Mouse (Mus musculus) adrenal gland, adult 18-20 months (tissue): Measurements from ENCODE around the gene Chmp6. TPM values are rescaled to one million over a fixed set of nuclear protein-coding genes. Genes with fewer than 3 reads are reported as not detected.

Experiments used
- DNase-seq, 2 experiments: peaks; one replicate each; pipeline ENCODE4 v3.0.0; 2021 to 2022; ENCODE audit warnings: low spot score in 2 of 2
- long read RNA-seq, 2 experiments: library from polyadenylated mRNA; stranded (forward); transcript quantifications; one replicate each; pipeline ENCODE4 v2.0.0; 2021
- total RNA-seq, 2 experiments: library from RNA; stranded (reverse); gene quantifications; 1 replicate in 1 of 2; 2 replicates in 1 of 2; pipeline ENCODE4 v1.2.3; 2021

Gene Chmp6
- 10 to 100 TPM; 32.3 to 33.3 TPM for total RNA-seq
- long read RNA-seq, experiment 1, transcript Chmp6-201 (8 exons, 1,557 nt): major isoform, 15 of 17 reads
- long read RNA-seq, experiment 1, partial matches to known transcripts: 1 of 17 reads
- long read RNA-seq, experiment 1, other reads (novel, unspliced or antisense): 1 of 17 reads
- long read RNA-seq, experiment 2, transcript Chmp6-201 (8 exons, 1,557 nt): major isoform, 103 of 112 reads
- long read RNA-seq, experiment 2, partial matches to known transcripts: 5 of 112 reads
- long read RNA-seq, experiment 2, other reads (novel, unspliced or antisense): 4 of 112 reads

DNA sequence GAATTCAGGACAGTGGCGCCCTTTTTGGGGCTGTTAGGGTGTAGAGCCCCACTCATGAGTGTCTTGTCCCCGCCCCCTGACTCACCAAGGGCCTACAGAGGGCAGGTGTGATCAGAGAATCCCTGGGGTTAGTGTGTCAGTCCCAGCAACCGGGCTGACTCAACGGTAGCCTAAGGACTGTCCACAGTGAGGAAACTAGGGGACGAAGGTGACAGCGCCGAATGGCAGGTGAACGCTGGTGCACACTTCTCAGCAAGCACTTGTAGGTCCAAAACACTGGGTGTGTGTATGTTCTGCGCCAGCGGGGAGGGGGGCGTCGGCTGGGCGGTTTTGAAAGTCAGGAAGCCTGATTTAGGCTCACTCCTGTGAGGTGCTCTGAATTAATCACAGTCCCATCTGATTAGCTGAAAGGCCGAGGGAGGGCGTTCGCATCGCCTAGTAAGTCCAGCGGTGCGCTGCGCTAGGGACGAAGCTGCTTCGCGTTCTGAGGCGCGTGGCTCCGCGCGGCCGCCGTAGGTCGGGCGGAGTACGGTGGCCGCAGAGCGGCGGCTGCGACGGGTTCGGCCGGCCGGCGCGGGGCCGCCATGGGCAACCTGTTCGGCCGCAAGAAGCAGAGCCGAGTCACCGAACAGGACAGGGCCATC, at the start of gene Chmp6:
Gene Chmp6 (plus strand): TSS at position 151 of the 644 bp plus-strand sequence.
- peak; percentile 96 to 97 for DNase-seq

DNA sequence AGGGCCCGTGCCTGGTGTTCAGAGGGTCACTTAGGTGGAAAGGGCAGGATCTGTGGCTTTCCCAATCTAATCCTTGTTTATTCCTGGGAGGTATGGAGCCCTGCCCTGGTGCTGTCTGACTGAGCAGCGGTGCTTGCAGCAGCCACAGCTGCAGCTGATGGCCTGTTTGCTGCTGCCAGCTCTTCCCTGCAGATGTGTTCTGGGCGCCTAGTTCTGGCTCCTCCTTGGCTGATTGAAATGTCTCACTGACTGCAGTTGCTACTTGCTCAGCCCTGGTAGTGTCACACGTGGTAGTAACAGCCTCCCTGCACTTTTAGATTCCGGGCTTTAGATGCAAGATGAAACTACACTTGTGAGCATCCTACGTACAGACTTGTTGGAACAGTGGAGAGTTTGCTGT, 46.4 kb upstream of the Chmp6 start:
- DNase-seq: no peak

DNA sequence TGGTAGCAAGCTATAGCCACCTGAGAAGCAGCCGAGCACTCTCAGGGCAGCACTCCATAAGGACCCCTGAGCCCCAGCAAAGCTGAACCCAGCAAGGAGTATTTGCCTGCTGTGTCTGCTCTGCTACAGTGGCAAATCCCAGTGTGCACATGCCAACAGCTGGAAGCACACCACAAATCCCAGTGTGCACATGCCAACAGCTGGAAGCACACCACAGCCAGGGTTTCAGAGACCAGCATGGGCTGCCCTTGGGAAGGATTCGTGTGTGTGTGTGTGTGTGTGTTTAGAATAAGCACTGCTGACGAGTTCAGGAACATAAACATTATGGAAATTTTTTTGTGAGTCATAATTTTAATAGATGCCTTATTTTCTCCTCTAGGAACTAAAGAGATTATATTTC, 45.1 kb upstream of the Chmp6 start:
- DNase-seq: no peak

DNA sequence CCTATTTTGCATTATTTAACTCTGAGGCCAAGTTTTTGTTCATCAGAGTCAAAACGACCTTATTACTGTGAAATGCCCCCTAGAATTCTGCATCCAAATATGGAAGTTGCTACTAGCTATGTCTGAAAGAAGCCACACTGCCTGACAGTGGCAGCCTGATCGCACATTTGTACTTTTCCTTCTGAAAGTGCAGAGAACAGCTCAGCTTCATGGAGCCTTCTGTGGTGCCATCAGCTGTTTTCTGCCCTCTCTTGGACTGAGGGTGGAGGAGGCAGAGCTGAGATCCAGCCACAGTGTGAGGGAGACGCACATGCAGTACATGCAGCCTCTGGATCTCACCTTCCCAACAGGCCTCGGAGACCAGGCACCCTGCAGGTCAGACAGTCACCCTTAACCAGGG, 44.7 kb upstream of the Chmp6 start:
- DNase-seq: no peak

DNA sequence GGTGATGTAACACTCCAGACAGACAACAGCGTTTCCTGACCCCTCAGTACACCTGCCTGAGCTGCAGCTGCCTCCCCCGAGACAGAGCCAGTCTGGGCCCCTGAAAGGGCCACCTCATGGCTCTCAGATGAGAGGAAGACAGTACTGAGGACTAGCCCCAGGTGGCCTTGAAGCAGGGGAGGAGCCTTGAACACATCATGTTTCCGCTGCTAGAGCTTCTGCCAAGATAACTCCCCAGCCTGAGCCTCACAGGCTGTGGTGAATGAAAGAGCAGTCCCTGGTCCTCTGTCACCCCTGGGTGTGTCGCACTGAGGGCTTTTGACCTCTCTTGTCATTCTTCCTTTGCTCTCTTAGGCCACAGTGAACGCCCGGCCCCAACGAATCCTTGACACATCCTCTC, 42.1 kb upstream of the Chmp6 start:
- peak in 1 of 2 experiments; percentile 13 for DNase-seq

DNA sequence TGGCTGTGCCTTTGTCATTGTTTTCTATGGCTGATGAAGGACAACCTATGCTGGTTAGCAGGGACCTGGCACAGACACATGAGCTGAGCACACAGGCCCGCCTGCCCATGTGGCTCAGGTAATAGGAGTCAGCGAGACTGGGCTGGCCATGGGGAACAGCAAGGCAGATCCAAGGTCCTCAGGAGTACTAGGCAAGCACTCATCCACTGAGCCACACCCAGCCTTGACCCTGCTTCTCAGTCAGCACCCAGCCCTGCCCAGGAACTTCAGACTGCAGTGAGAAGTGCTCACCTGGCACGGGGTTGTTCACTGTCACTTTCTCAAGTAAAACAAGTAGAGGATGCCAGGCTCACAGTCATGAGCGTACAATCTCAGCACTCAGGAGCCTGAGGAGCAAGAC, 39.6 kb upstream of the Chmp6 start:
- no peak for DNase-seq

DNA sequence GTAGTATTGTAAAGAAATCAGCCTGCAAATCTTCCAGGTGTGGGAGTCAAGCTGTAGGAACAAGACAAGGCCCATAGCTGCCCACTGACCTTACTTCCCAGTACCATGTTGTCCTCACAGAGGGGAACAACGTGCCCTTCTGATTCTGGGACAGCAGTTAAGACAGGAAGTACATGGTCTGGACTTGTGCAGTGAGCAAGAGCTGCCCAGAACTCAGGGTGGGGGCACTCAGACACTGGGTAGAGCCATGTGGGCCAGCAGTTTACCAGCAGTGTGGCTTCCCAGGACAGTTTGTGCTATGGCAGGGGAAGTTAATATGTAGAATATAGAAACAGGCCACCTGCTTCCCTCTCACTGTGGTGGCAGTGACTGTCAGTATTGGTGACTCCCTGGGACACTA, 38.4 kb upstream of the Chmp6 start:
- DNase-seq: no peak

DNA sequence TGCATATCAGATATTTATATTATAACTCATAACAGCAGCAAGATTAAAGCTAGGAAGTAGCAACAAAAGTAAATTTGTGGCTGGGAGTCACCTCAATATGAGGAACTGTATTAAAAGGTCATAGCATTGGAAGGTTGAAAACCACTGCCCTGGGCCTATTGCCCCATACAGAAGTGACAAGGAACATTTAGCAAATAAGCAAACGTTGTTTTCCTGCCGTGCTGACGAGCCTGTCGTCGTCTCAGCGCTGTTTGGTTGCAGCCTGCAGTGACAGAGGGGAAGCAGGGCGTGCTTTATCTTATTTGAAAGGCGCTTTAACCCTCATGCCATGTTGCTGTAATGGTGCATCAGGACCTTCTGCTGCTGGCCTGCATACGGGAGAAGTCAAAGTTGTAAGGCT, 37.6 kb upstream of the Chmp6 start:
- DNase-seq: no peak

DNA sequence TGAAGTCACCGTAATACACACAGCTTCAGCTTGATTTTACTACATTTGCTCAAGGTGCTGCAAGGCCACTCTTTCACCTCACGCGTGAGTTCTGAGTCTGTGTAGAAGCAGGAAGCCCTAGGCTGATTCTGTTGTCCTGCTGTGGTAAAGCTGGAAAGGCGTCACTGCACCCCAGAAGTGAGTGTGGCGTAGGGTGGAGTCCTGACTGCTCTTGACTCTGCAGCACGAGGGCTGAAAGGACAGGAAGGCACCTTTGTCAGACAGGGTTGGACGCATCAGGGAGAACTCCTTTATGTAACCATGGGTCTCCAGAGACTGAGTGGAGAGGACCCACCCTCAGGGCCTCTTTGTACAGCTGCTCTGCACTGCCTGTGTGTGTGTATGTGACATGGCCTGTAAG, 36.1 kb upstream of the Chmp6 start:
- DNase-seq: no peak

DNA sequence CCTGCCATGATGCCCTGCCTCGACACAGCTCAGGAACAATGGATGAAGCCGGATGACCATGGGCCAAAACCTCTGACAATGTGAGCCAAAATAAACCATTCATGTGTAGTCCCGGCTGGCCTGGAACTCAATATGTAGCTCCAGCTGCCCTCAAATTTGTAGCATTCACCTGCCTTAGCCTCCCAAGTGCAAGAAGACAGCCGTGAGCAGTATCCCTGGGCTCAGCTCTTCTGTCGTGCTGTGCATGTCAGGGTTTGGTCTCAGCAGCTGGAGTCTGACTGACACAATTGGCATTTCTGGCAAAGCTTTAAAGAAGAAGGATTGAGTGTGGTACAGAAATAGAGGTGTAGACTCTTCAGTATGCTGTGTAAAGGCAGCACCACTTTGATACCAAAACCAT, 33.7 kb upstream of the Chmp6 start:
- DNase-seq: no peak

DNA sequence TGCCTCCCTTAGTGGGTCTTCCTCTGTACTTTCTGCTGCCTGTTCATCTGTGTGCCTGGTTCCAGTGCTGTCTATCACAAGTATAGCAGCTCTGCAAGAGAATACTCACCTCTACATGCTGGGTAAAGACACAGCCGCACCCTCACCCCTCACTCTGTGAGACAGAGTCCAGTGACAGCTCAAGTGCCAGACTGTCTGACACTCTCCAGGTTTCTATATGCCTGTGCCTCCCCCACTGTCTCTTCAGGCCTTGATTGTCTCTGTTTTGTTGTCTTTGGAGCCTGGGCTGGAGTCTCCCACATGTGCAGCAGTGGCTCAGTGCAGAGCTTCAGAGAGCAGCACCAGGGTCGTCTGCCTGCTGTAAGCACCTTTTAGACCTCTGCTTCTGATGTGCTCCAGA, 29.6 kb upstream of the Chmp6 start:
- DNase-seq: no peak

DNA sequence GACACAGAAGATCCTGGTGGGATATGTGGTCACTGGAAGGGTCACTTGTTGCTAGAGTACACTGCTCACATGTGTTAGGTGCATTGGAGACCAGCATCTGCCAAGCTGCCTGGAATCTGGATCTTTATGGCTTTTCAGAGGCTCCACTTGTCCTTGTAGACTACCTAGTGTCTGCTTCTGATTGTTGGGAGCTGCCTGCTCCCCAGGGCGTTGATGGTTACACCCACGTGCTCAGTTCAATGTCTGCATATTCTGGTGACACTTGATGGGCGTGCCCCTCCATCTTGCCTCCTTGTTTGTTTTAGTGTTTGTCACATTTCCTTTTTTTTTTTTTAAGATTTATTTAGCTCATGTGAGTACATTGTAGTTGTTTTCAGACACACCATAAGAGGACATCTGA, 23.3 kb upstream of the Chmp6 start:
- no peak for DNase-seq

DNA sequence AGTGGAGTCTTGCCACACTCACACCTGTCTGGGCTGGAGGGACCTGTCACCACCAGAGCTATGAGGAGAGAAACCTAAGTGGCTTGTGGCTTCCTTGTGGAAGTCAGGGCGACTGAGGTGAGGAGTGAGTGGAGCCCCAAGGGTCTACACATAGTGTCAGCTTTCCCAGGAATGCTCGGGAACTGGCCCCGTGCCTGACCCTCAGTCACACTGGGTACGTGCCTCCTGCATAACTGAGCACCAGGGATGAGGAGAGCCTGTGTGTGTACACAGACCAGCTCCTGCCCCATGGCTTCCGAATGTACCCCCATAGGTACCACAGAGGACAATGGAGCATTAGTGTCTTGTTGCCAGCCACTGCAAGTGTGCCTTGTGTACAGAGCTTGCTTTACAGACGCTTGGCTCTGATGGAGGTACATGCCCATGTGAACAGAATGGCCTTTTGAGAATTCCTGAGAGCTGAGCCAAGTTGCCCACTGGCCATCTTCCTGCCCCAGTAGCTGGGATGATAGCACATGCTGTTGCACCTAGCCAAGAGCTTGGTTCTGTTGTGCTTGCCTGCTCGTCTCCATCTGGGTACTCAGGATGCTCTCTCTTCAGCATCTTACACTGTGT, 21.5 kb upstream of the Chmp6 start:
- no peak for DNase-seq

DNA sequence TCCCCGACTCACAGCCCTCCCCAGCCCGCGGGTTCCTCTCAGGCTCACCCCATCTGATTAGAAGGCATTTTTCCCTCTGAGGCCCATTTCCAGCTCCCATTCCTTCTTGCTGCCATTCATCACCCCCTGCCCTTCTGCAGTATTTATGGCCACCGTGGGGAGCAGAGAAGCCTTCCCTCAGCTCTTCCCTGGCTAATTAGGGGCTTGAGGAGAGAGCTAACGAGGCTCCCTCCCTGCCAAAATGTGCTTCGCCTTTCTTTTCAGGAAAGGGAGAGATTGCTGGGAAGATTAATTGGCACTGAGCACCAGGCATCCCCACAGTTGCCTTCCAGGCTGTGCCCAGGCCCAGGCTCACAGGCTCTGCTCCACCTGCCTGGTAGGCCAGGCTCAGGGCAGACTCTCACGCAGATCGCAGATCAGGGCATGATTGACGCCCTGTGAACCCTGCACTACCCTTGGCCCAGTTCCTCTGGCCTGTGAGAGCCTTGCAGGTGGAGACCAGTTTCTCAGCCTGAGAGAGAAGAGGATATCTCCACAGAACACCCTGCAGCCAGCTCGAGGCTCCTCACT, 19.5 kb upstream of the Chmp6 start:
- no peak for DNase-seq

DNA sequence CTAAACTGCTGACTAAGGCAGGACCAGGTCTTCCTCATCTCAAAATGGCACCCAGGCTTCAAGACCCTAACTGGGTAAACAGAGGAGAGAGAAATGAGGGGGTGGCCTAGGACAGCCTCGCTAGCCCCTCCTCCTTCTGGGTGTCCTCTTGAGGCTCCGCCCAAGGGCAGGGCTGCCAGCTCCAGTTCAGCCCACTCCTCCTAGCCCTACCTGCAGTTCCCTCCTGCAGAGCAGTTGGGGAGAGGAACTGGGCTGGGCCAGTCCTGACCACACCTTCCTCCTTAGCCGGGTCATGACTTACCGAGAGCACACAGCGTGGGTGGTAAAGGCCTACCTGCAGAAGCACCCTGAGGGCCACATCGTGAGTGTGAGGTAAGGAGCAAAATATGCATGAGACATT, 18.6 kb upstream of the Chmp6 start:
- DNase-seq: no peak

DNA sequence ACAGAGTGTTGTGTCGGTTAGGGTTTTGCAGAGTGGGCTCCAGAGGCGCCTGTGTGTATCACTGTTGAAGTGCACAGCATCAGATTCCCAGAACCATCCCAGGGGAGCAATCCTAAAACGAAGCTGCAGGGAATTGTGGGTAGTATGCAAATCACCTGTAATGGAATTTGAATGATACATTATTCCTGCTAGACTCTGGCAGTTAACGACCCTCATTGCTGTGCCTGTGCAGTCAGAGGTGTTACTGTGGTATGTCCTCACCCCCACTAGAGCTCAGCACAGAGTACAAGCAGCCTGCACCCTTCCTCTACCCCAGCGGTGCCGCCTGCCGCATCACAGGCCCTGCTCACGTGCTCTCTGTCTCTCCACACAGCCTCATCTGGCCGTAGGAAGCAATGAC, 16.2 kb upstream of the Chmp6 start:
- no peak for DNase-seq

DNA sequence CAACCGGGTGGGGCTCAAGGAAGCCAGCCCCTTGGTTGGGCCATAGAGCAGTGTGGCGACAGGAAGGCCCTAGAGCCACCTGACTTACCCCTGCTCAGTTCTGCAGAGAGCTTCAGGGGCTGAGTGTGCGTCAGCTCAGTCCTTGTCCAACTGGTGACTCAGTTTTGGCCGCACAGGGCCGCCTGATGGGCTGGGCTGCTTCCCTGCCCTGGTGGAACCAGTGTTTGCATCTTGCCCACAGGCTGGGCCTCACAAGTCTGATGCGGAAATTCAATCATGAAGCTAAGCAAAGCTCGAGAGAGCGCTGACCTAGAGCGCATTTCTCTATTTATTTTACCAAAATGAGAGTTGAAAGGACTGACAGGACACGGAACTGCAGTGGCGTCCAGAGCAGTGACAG, 14.3 kb upstream of the Chmp6 start:
- DNase-seq: no peak

DNA sequence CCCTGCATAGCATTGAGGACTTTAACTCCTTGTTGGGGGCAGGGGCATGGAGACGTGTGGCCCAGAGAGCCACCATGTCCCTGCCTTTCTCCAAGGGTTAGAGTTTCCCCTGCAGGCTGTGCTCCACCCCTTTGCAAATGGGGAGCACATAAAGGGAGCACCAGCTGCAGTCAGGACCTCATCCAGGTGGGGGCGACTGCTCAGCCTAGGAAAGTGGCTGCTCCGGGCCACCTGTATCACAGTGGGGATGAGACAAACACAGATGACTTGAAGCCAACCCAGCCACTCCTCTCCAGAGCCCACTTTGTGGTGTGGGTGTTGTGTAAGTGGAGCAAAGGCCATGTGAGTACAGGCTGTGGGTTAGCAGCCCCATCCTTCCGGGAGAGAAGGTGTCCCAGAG, 12.1 kb upstream of the Chmp6 start:
- no peak for DNase-seq

DNA sequence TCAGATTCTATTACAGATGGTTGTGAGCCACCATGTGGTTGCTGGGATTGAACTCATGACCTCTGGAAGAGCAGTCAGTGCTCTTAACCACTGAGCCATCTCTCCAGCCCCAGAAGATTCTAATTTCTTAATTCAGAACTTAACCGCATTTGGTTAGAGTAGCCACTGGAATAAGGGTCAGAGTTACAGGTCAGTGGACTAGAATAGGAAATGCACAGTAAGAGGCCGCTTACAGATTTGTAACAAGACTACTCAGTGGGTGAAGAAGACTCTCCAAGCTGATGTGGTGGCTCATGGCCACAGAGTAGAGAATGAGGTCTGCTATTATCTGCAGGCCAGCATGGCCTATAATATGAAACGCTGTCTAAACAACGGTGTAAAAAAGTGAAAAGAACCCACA, 10.3 kb upstream of the Chmp6 start:
- DNase-seq: no peak

DNA sequence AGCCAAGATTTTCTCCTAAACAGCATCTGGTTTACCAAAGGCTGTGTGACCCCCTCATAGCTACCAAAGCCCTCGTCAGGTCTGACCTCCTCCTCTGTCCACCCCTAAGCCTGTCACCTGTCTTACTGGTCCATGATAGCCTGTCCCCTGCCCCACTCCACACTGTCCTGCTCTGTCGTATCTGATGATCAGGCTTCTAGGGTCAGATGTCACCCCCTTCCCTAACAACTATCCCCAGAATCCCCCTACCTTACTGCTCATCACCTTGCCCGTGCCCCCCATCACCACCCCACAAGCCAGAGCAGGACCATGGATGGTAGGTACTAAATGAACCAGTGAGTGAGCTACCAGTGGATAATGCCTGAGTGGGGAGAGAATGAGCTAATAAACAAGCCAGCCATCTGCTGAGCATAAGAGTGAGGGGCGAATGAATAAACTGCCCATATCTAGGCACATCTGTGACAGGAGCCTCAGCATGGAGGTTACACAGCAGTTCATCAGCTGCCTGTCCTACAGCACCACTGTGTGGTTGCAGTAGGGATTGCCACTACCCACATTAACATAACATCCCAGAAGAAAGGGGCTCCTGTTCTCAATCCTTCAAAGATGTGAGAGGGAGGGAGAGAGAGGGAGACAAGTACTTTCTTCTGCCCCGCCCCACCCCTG, 8.5 kb upstream of the Chmp6 start:
- peak; percentile 54 to 56 for DNase-seq

DNA sequence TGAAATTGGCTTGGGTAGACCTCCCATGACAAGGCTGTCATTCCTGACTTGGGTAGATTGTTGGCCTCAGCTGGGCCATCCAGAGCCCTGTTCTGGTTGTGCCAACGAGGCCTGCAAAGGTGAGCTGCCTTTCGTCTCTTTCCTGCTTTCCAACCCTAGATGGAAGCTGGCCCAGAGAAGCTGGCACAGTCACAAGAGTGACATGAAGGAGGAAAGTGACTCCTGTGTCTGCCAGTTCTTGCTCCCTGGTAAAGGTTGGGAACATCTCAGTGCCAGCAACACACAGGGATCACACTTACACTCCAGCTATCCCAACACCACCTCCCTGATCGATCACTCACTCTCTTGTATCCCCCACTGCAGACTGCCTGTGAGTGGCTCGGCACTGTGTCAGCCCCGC, 7.4 kb upstream of the Chmp6 start:
- DNase-seq: no peak
